Mouse (Mus musculus) midbrain, postnatal 0 days (tissue): Measurements from ENCODE around the gene Ankdd1a. TPM values are rescaled to one million over a fixed set of nuclear protein-coding genes. Genes with fewer than 3 reads are reported as not detected.

ENCODE experiments used
- ATAC-seq: fragments of 200-750 bp; cut with Nextera tagmentation; 2 replicates; pipeline ENCODE4 v1.8.0; 2017; ENCODE audit warnings: moderate number of reproducible peaks, mild to moderate bottlenecking, moderate TSS enrichment, moderate library complexity; ENCODE audit not compliant: low FRiP score
- DNase-seq: peaks from one replicate; pipeline ENCODE4 v3.0.0-alpha.2; 2015; ENCODE audit warnings: low spot score
- H3K27ac ChIP-seq: fragments of 300-500 bp; sonication (generic); 2 replicates; pipeline ENCODE4 v1.5.1; 2014; ENCODE audit warnings: low read depth, mild to moderate bottlenecking, low read length, mixed read lengths
- H3K27me3 ChIP-seq: fragments of 300-500 bp; sonication (generic); 2 replicates; pipeline ENCODE4 v1.6.1; 2014; ENCODE audit warnings: low read length, control low read depth, mixed read lengths; ENCODE audit not compliant: insufficient read depth
- H3K36me3 ChIP-seq: fragments of 300-500 bp; sonication (generic); 2 replicates; pipeline ENCODE4 v1.6.1; 2014; ENCODE audit warnings: low read length, control low read depth, mixed read lengths; ENCODE audit not compliant: insufficient read depth
- H3K4me1 ChIP-seq: fragments of 300-500 bp; sonication (generic); 2 replicates; pipeline ENCODE4 v1.6.1; 2014; ENCODE audit warnings: mild to moderate bottlenecking, control low read depth, antibody characterized with exemption, low read length, mixed read lengths; ENCODE audit not compliant: insufficient read depth
- H3K4me2 ChIP-seq: fragments of 300-500 bp; sonication (generic); 2 replicates; pipeline ENCODE4 v1.6.1; 2014; ENCODE audit warnings: low read depth, mild to moderate bottlenecking, low read length, mixed read lengths; ENCODE audit not compliant: poor library complexity, severe bottlenecking
- H3K4me3 ChIP-seq: fragments of 300-500 bp; sonication (generic); 2 replicates; pipeline ENCODE4 v1.5.1; 2014; ENCODE audit warnings: low read depth, mild to moderate bottlenecking, low read length, moderate library complexity
- H3K9ac ChIP-seq: fragments of 300-500 bp; sonication (generic); replicated peaks from 2 replicates; pipeline ENCODE4 v1.6.1; 2014; ENCODE audit warnings: mild to moderate bottlenecking, low read length, moderate library complexity, mixed read lengths; ENCODE audit not compliant: poor library complexity, severe bottlenecking
- H3K9me3 ChIP-seq: fragments of 300-500 bp; sonication (generic); 2 replicates; pipeline ENCODE4 v1.6.1; 2016; ENCODE audit warnings: low read length, control low read depth
- CTCF ChIP-seq: IDR thresholded peaks from 2 replicates; pipeline ENCODE4 v1.5.1; 2016; ENCODE audit warnings: antibody characterized with exemption, mild to moderate bottlenecking
- WGBS: fragments of 180-500 bp; shearing (Covaris S2); extraction: QIAGEN DNeasy Blood & Tissue Kit; methylation state at CpG from one replicate; pipeline ENCODE4 v1.1.7; 2014; 5-methylcytosine and 5-hydroxymethylcytosine counted together
- polyA plus RNA-seq: library from polyadenylated mRNA; unstranded; fragments of >200 nt; fragmentation: Nextera tagmentation; extraction: Ambion mirVana; gene quantifications from 2 replicates; pipeline ENCODE4 v1.2.1, GENCODE M21; 2015
- total RNA-seq: library from RNA; depleted of rRNA; stranded (reverse); fragments of >200 nt; gene quantifications from 2 replicates; pipeline ENCODE4 v1.2.3, GENCODE M21; 2014

Gene Ankdd1a
- total and polyA plus RNA-seq, 2 experiments from 2014 or later, result 1.4 to 5.4 TPM

DNA sequence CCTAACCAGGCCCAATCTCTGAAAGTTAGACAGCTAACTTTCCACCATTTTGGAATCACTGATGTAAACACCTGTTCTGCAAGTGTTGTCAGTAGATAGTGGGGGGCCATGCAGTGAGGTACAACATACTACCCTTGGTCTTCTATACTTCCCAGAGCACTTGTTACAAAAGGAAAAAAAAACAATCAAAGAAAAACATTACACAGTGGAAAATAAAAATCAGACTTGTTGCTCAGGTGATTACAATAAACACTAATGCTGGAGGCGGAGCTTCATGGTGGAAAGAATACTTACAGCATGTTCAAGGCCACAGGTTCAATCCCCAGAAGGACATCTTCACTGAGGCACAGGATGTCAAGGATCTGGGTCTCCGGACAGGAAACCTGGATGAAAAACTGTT is 32.7 kb upstream of the Ankdd1a start:
- Histone ChIP-seq H3K9me3 (no peaks in the 10 kb centered on the region), H3K4me1 (no peaks in the 10 kb centered on the region), H3K4me3 (no peak overlapping the region), H3K27ac (no peak overlapping the region), H3K36me3 (no peaks in the 10 kb centered on the region), H3K9ac (no peak overlapping the region), H3K27me3 (no peaks in the 10 kb centered on the region), H3K4me2 (no peak overlapping the region)
- no peak for TF ChIP-seq CTCF
- WGBS, result 100% methylated on average over 2 of the region's 2 CpGs
- DNase-seq (no peak), ATAC-seq (no peak)

DNA sequence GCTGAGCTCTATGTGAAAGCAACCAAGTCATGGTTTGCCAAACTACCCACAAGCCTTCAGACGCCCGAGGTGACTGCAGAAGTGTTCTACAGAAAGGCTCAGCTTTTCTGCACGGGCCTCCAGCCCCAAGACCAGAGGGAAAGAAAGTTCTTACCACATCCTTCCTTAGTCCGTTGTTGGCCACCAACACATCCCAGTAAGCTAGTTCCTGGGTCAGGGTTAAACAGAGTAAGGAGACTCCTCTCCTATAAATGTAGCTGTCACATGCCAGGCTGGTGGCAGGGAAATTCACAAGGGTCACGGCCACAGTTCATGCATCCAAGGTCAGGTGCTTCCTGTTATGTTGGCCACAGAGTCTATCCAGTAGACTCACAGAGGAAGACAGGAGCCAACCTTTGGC is 32.1 kb upstream of the Ankdd1a start:
- no peaks in the 10 kb centered on the region for H3K4me1 ChIP-seq
- H3K9ac ChIP-seq, result no peak overlapping the region
- 89% methylated on average over 5 of the region's 5 CpGs for whole genome bisulfite sequencing
- ATAC-seq (no peak), DNase-seq (no peak)
- no peak overlapping the region for H3K4me2 ChIP-seq
- H3K36me3 ChIP-seq, result no peaks in the 10 kb centered on the region
- no peak for TF ChIP-seq CTCF
- H3K27me3 ChIP-seq, result no peaks in the 10 kb centered on the region
- H3K27ac ChIP-seq, result no peak overlapping the region
- H3K9me3 ChIP-seq, result no peaks in the 10 kb centered on the region
- H3K4me3 ChIP-seq, result no peak overlapping the region

DNA sequence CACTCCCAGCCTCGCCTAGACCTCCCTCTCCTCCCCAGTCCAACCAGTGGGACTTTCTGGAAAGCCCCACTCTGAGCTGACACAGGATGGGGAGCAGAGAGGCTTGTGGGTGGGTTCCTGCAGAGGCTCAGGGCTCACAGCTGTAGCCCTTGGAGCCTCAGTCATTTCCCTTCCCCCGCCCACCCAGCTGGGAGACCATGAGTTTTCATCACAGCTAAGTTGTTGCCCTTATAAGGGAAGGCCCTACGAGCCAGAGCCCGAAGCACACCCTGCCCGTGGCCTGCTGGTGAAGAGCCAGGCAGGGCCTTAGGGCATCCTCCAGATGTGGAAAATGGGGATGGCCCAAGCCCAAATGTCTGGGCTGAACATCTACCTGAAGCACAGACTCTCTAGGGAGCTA is 31.0 kb upstream of the Ankdd1a start:
- no peak overlapping the region for H3K4me2 ChIP-seq
- 49% methylated on average over 5 of the region's 5 CpGs for WGBS
- H3K27me3 ChIP-seq, result no peaks in the 10 kb centered on the region
- no peak for DNase-seq
- H3K9ac ChIP-seq, result no peak overlapping the region
- no peaks in the 10 kb centered on the region for H3K36me3 ChIP-seq
- no peak for ATAC-seq
- no peak overlapping the region for H3K4me3 ChIP-seq
- H3K27ac ChIP-seq, result no peak overlapping the region
- H3K9me3 ChIP-seq, result no peaks in the 10 kb centered on the region
- TF ChIP-seq CTCF, result no peak
- no peaks in the 10 kb centered on the region for H3K4me1 ChIP-seq

DNA sequence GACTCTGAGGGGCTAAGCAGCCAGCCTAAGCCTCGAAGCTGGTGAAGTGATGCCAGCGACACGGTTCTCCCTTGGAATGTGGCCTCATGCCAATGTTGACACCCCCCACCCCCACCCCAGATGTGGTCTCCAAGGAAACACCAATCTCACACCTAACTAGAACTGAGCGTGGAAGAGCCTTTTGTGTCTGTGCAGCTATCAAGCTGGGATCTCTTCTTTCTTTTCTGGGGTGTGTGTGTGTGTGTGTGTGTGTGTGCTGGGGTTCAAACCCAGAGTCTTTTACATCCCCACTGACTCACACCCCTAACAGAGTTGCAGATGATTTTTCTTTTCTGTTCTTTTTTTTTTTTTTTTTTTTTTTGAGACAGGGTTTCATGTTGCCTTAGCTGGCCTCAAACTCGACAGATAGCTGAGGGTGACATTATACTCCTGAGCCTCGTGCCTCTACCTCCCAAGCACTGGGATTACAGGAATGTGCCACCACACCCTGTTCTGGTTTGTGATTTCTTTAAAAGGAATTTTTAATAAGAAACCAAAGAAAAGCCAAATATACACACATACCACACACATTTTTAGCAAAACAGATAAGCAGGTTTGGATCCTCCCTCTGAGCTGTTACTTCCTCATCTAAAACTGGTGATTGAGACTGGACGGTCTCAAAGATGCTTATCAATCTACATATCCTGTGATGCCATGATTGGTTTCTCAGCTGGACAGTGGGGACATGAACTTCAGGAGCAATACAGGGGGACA is 30.3 kb upstream of the Ankdd1a start:
- Histone ChIP-seq H3K27ac (no peak overlapping the region), H3K4me3 (no peak overlapping the region)
- TF ChIP-seq CTCF, result no peak

DNA sequence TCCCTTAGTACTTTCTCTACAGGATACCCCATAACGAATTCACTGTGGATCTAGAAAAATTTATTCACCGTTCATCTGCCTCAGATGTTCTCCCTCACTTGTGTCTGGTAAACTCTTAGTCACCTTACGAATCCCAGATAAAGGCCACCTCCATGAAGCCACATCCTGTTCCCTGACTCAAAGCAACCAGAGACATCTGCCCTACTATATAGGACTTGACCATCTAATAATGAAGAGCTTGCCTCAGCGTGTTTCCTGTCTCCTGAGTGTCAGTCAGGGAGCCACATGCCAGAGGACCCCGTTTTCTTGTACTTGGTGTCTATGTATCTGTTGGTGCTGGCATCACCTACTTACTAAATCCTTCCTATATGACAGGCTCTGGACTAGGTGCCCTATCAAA is 29.6 kb upstream of the Ankdd1a start:
- TF ChIP-seq CTCF, result no peak
- Histone ChIP-seq H3K36me3 (no peaks in the 10 kb centered on the region), H3K9me3 (no peaks in the 10 kb centered on the region), H3K27me3 (no peaks in the 10 kb centered on the region), H3K9ac (no peak overlapping the region), H3K4me1 (no peaks in the 10 kb centered on the region), H3K27ac (no peak overlapping the region), H3K4me3 (no peak overlapping the region), H3K4me2 (no peak overlapping the region)
- WGBS, result 88% methylated on average over 5 of the region's 5 CpGs
- DNase-seq (no peak), ATAC-seq (no peak)

More for the DNA sequence above, 30.3 kb upstream of the Ankdd1a start:
- Histone ChIP-seq H3K36me3 (no peaks in the 10 kb centered on the region), H3K27me3 (no peaks in the 10 kb centered on the region), H3K9me3 (no peaks in the 10 kb centered on the region), H3K4me2 (no peak overlapping the region), H3K4me1 (no peaks in the 10 kb centered on the region), H3K9ac (no peak overlapping the region)
- no peak for DNase-seq
- ATAC-seq, result no peak
- 22% methylated on average over 7 of the region's 7 CpGs for WGBS

DNA sequence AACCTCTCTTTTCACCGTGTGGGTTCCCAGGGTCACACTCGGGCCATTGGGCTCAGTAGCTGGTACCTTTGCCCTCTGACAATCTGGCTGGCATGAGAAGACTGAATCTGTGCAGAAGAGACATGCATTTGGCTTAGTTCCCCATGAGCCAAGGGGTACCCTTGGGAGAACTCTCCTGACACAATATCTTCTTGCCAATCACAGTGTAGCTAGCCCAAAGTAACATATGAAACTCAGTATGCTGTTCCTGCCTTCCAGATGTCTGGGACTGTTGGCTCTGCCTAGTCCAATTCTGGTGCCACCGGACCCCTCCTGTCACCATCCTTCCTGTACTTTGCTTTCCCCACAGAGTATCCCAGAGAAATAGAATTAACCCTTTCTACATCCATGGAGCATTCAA is 29.1 kb upstream of the Ankdd1a start:
- H3K9ac ChIP-seq, result no peak overlapping the region
- WGBS, result 77% methylated on average over 3 of the region's 3 CpGs
- DNase-seq, result peak; percentile 42
- H3K27ac ChIP-seq, result no peak overlapping the region
- no peaks in the 10 kb centered on the region for H3K36me3 ChIP-seq
- no peaks in the 10 kb centered on the region for H3K4me1 ChIP-seq
- no peak for ATAC-seq
- no peak for TF ChIP-seq CTCF
- H3K4me3 ChIP-seq, result no peak overlapping the region
- no peaks in the 10 kb centered on the region for H3K9me3 ChIP-seq
- H3K27me3 ChIP-seq, result no peaks in the 10 kb centered on the region
- no peak overlapping the region for H3K4me2 ChIP-seq
